Mouse (Mus musculus) kidney, adult 2 months (tissue): Measurements from ENCODE around the gene Bcl9.

Source experiments
- CTCF ChIP-seq: fragments of 200-500 bp; conservative IDR thresholded peaks from 2 replicates; pipeline ENCODE4 v1.5.1; 2011; ENCODE audit warnings: low read depth, mild to moderate bottlenecking, control low read depth, low read length, moderate library complexity, mixed read lengths; ENCODE audit not compliant: insufficient read depth, insufficient read length
- POLR2A ChIP-seq: fragments of 200-500 bp; IDR thresholded peaks from one replicate; pipeline ENCODE4 v1.6.1; 2011; ENCODE audit warnings: low read depth, low read length, control low read depth

- TF ChIP-seq CTCF: peak; percentile 27; the same call in 1 of the 2 replicates
- no peak for TF ChIP-seq POLR2A
Observed at GRCm38 (mm10) chr3:97332172-97332571, 34.5 kb upstream of the Bcl9 start.
